Mouse (Mus musculus) heart, embryonic 10.5 days (tissue): Measurements from ENCODE around the gene Gadd45a. TPM values are rescaled to one million over a fixed set of nuclear protein-coding genes. Genes with fewer than 3 reads are reported as not detected.
A peak's percentile ranks its signal among the peaks of the same experiment; 100 is the strongest.

Experiments
- DNase-seq: peaks from one replicate; pipeline ENCODE4 v3.0.0-alpha.2; 2017; ENCODE audit warnings: low spot score
- H3K27ac ChIP-seq: fragments of 300-500 bp; sonication (generic); 2 replicates; pipeline ENCODE4 v1.5.1; 2016; ENCODE audit warnings: mild to moderate bottlenecking
- H3K27me3 ChIP-seq: fragments of 300-500 bp; sonication (generic); 2 replicates; pipeline ENCODE4 v1.6.1; 2016; ENCODE audit warnings: mild to moderate bottlenecking; ENCODE audit not compliant: poor library complexity, insufficient read depth, severe bottlenecking
- H3K36me3 ChIP-seq: fragments of 300-500 bp; sonication (generic); 2 replicates; pipeline ENCODE4 v1.6.1; 2016; ENCODE audit warnings: mild to moderate bottlenecking, moderate library complexity
- H3K4me1 ChIP-seq: fragments of 300-500 bp; sonication (generic); 2 replicates; pipeline ENCODE4 v1.6.1; 2016; ENCODE audit warnings: mild to moderate bottlenecking
- H3K4me3 ChIP-seq: fragments of 300-500 bp; sonication (generic); 2 replicates; pipeline ENCODE4 v1.5.1; 2016; ENCODE audit warnings: mild to moderate bottlenecking, moderate library complexity
- H3K9me3 ChIP-seq: fragments of 300-500 bp; sonication (generic); 2 replicates; pipeline ENCODE4 v1.6.1; 2016; ENCODE audit warnings: mild to moderate bottlenecking, moderate library complexity
- WGBS: fragments of 180-500 bp; shearing (Covaris S2); methylation state at CpG from one replicate; pipeline ENCODE4 v1.1.7; 2016; 5-methylcytosine and 5-hydroxymethylcytosine counted together
- polyA plus RNA-seq: library from polyadenylated mRNA; unstranded; fragments of >200 nt; fragmentation: Nextera tagmentation; extraction: Ambion mirVana; gene quantifications from 2 replicates; pipeline ENCODE4 v1.2.1, GENCODE M21; 2016

The Gadd45a gene
- polyA plus RNA-seq, result 9.0 and 10.9 TPM in 2 replicates

GRCm38 (mm10) chr6:67036837-67037628, at the start of gene Gadd45a:
Gene Gadd45a, minus strand, starts transcription at chr6:67037457.
- under 1% methylated on average over 66 of the region's 69 CpGs for WGBS
- no peaks in the 10 kb centered on the region for H3K9me3 ChIP-seq

GRCm38 (mm10) chr6:67085850-67086437, 48.7 kb upstream of the Gadd45a start:
- Histone ChIP-seq H3K27me3 (no peaks in the 10 kb centered on the region; the same call in 1 of the 2 replicates), H3K9me3 (no peaks in the 10 kb centered on the region), H3K4me3 (no peak overlapping the region), H3K4me1 (0 out of 2 replicates have a peak, but pooled peaks cover 6% of the 10 kb centered on the region), H3K27ac (no peak overlapping the region), H3K36me3 (no peaks in the 10 kb centered on the region)
- DNase-seq, result no peak
- 87% methylated on average over 9 of the region's 9 CpGs for WGBS

More at GRCm38 (mm10) chr6:67036837-67037628, at the start of gene Gadd45a:
- peaks cover 4% of the 10 kb centered on the region; the same call in 1 of the 2 replicates for H3K27me3 ChIP-seq
- H3K27ac ChIP-seq, result peak within 1 kb of the TSS; percentile 91
- peak; percentile 99 for DNase-seq
- H3K36me3 ChIP-seq, result no peaks in the 10 kb centered on the region
- H3K4me1 ChIP-seq, result peaks cover 9% of the 10 kb centered on the region; the same call in 1 of the 2 replicates
- H3K4me3 ChIP-seq, result peak within 1 kb of the TSS; percentile 84

GRCm38 (mm10) chr6:67084465-67084864, 47.2 kb upstream of the Gadd45a start:
- Histone ChIP-seq H3K27ac (no peak overlapping the region), H3K4me1 (0 out of 2 replicates have a peak, but pooled peaks cover 6% of the 10 kb centered on the region), H3K4me3 (no peak overlapping the region), H3K27me3 (no peaks in the 10 kb centered on the region; the same call in 1 of the 2 replicates), H3K36me3 (no peaks in the 10 kb centered on the region), H3K9me3 (no peaks in the 10 kb centered on the region)
- DNase-seq, result no peak
- WGBS, result 92% methylated on average over 2 of the region's 2 CpGs

GRCm38 (mm10) chr6:67081141-67081540, 43.9 kb upstream of the Gadd45a start:
- H3K4me1 ChIP-seq, result peaks cover 11% of the 10 kb centered on the region
- no peaks in the 10 kb centered on the region for H3K27me3 ChIP-seq
- 81% methylated on average over 4 of the region's 4 CpGs for WGBS
- H3K4me3 ChIP-seq, result no peak overlapping the region
- DNase-seq, result no peak
- H3K36me3 ChIP-seq, result no peaks in the 10 kb centered on the region
- no peak overlapping the region for H3K27ac ChIP-seq
- no peaks in the 10 kb centered on the region for H3K9me3 ChIP-seq

GRCm38 (mm10) chr6:67078076-67078475, 40.8 kb upstream of the Gadd45a start:
- WGBS, result 78% methylated on average over 3 of the region's 3 CpGs

GRCm38 (mm10) chr6:67077477-67077876, 40.2 kb upstream of the Gadd45a start:
- Histone ChIP-seq H3K9me3 (no peaks in the 10 kb centered on the region), H3K4me3 (no peak overlapping the region), H3K36me3 (no peaks in the 10 kb centered on the region), H3K4me1 (peaks cover 11% of the 10 kb centered on the region), H3K27me3 (no peaks in the 10 kb centered on the region), H3K27ac (no peak overlapping the region)
- 32% methylated on average over 3 of the region's 3 CpGs for WGBS
- DNase-seq, result no peak

More at GRCm38 (mm10) chr6:67078076-67078475, 40.8 kb upstream of the Gadd45a start:
- Histone ChIP-seq H3K4me1 (peaks cover 11% of the 10 kb centered on the region), H3K27ac (no peak overlapping the region), H3K4me3 (no peak overlapping the region), H3K27me3 (no peaks in the 10 kb centered on the region), H3K9me3 (no peaks in the 10 kb centered on the region), H3K36me3 (no peaks in the 10 kb centered on the region)
- no peak for DNase-seq

GRCm38 (mm10) chr6:67076348-67076747, 39.1 kb upstream of the Gadd45a start:
- no peak for DNase-seq
- no peak overlapping the region for H3K4me3 ChIP-seq
- 49% methylated on average over 1 of the region's 1 CpGs for WGBS
- H3K4me1 ChIP-seq, result peaks cover 11% of the 10 kb centered on the region
- no peaks in the 10 kb centered on the region for H3K9me3 ChIP-seq
- no peaks in the 10 kb centered on the region for H3K36me3 ChIP-seq
- no peak overlapping the region for H3K27ac ChIP-seq
- H3K27me3 ChIP-seq, result no peaks in the 10 kb centered on the region

- Histone ChIP-seq H3K27me3 (no peaks in the 10 kb centered on the region), H3K4me3 (no peak overlapping the region), H3K27ac (no peak overlapping the region), H3K9me3 (no peaks in the 10 kb centered on the region), H3K36me3 (no peaks in the 10 kb centered on the region), H3K4me1 (peaks cover 12% of the 10 kb centered on the region)
- DNase-seq, result no peak
Measured at GRCm38 (mm10) chr6:67074868-67075267, 37.6 kb upstream of the Gadd45a start.

- H3K4me1 ChIP-seq, result peaks cover 20% of the 10 kb centered on the region
- no peaks in the 10 kb centered on the region for H3K27me3 ChIP-seq
- DNase-seq, result no peak
- 71% methylated on average over 5 of the region's 5 CpGs for WGBS
- no peak overlapping the region for H3K4me3 ChIP-seq
- H3K36me3 ChIP-seq, result no peaks in the 10 kb centered on the region
- H3K27ac ChIP-seq, result no peak overlapping the region
- H3K9me3 ChIP-seq, result no peaks in the 10 kb centered on the region
Measured at GRCm38 (mm10) chr6:67073929-67074328, 36.7 kb upstream of the Gadd45a start.

- Histone ChIP-seq H3K9me3 (no peaks in the 10 kb centered on the region), H3K27ac (no peak overlapping the region), H3K4me1 (peaks cover 20% of the 10 kb centered on the region), H3K4me3 (no peak overlapping the region), H3K27me3 (no peaks in the 10 kb centered on the region), H3K36me3 (no peaks in the 10 kb centered on the region)
- no peak for DNase-seq
- 88% methylated on average over 4 of the region's 4 CpGs for WGBS
Measured at GRCm38 (mm10) chr6:67073446-67073845, 36.2 kb upstream of the Gadd45a start.

GRCm38 (mm10) chr6:67071615-67072014, 34.4 kb upstream of the Gadd45a start:
- Histone ChIP-seq H3K4me3 (no peak overlapping the region), H3K36me3 (no peaks in the 10 kb centered on the region), H3K4me1 (peaks cover 12% of the 10 kb centered on the region; the same call in 1 of the 2 replicates), H3K9me3 (no peaks in the 10 kb centered on the region), H3K27ac (no peak overlapping the region), H3K27me3 (no peaks in the 10 kb centered on the region)
- DNase-seq, result no peak
- WGBS, result 64% methylated on average over 1 of the region's 1 CpGs

GRCm38 (mm10) chr6:67069800-67070315, 32.6 kb upstream of the Gadd45a start:
- Histone ChIP-seq H3K27ac (no peak overlapping the region), H3K4me3 (no peak overlapping the region), H3K9me3 (no peaks in the 10 kb centered on the region), H3K4me1 (0 out of 2 replicates have a peak, but pooled peaks cover 9% of the 10 kb centered on the region), H3K27me3 (no peaks in the 10 kb centered on the region), H3K36me3 (no peaks in the 10 kb centered on the region)
- DNase-seq, result no peak
- WGBS, result 68% methylated on average over 9 of the region's 9 CpGs

- H3K27ac ChIP-seq, result no peak overlapping the region
- 77% methylated on average over 8 of the region's 8 CpGs for WGBS
- 0 out of 2 replicates have a peak, but pooled peaks cover 9% of the 10 kb centered on the region for H3K4me1 ChIP-seq
- H3K27me3 ChIP-seq, result no peaks in the 10 kb centered on the region
- H3K9me3 ChIP-seq, result no peaks in the 10 kb centered on the region
- no peak for DNase-seq
- no peak overlapping the region for H3K4me3 ChIP-seq
- H3K36me3 ChIP-seq, result no peaks in the 10 kb centered on the region
Measured at GRCm38 (mm10) chr6:67069219-67069762, 32.0 kb upstream of the Gadd45a start.
